Mouse (Mus musculus) lung, embryonic 15.5 days (tissue): ENCODE measurements around the gene Defb19. TPM values are rescaled to one million over a fixed set of nuclear protein-coding genes. Genes with fewer than 3 reads are reported as not detected.
A peak's percentile ranks its signal among the peaks of the same experiment; 100 is the strongest.

Experiments
- ATAC-seq: fragments of 200-750 bp; cut with Nextera tagmentation; 2 replicates; pipeline ENCODE4 v1.8.0; 2017; ENCODE audit warnings: moderate number of reproducible peaks, borderline replicate concordance; ENCODE audit not compliant: low FRiP score, low TSS enrichment; ENCODE audit errors: extremely low read depth
- H3K27ac ChIP-seq: fragments of 300-500 bp; sonication (generic); 2 replicates; pipeline ENCODE4 v1.5.1; 2015; ENCODE audit warnings: moderate library complexity, mild to moderate bottlenecking, inconsistent platforms
- H3K27me3 ChIP-seq: fragments of 300-500 bp; sonication (generic); 2 replicates; pipeline ENCODE4 v1.6.1; 2015; ENCODE audit warnings: inconsistent platforms
- H3K36me3 ChIP-seq: fragments of 300-500 bp; sonication (generic); 2 replicates; pipeline ENCODE4 v1.6.1; 2015; ENCODE audit warnings: inconsistent platforms
- H3K4me1 ChIP-seq: fragments of 300-500 bp; sonication (generic); 2 replicates; pipeline ENCODE4 v1.6.1; 2015; ENCODE audit warnings: inconsistent platforms
- H3K4me2 ChIP-seq: fragments of 300-500 bp; sonication (generic); 2 replicates; pipeline ENCODE4 v1.6.1; 2015; ENCODE audit warnings: inconsistent platforms, mild to moderate bottlenecking, moderate library complexity
- H3K4me3 ChIP-seq: fragments of 300-500 bp; sonication (generic); 2 replicates; pipeline ENCODE4 v1.5.1; 2015; ENCODE audit warnings: mild to moderate bottlenecking, inconsistent platforms
- H3K9ac ChIP-seq: fragments of 300-500 bp; sonication (generic); 2 replicates; pipeline ENCODE4 v1.6.1; 2015; ENCODE audit warnings: inconsistent platforms
- H3K9me3 ChIP-seq: fragments of 300-500 bp; sonication (generic); 2 replicates; pipeline ENCODE4 v1.6.1; 2016; ENCODE audit warnings: inconsistent platforms
- WGBS: fragments of 180-500 bp; shearing (Covaris S2); methylation state at CpG from one replicate; pipeline ENCODE4 v1.1.7; 2015; 5-methylcytosine and 5-hydroxymethylcytosine counted together
- polyA plus RNA-seq: library from polyadenylated mRNA; unstranded; fragments of >200 nt; fragmentation: Nextera tagmentation; extraction: Ambion mirVana; gene quantifications from 2 replicates; pipeline ENCODE4 v1.2.1, GENCODE M21; 2015

The Defb19 gene
- polyA plus RNA-seq, 1 experiment from 2014 or later, result not detected

- no peaks in the 10 kb centered on the region for H3K9me3 ChIP-seq
- no peaks in the 10 kb centered on the region for H3K36me3 ChIP-seq
- no peak overlapping the region for H3K27ac ChIP-seq
- H3K4me3 ChIP-seq, result no peak overlapping the region
- H3K4me2 ChIP-seq, result no peak overlapping the region
- H3K9ac ChIP-seq, result no peak overlapping the region
- no peaks in the 10 kb centered on the region for H3K4me1 ChIP-seq
- ATAC-seq, result no peak
- no peaks in the 10 kb centered on the region for H3K27me3 ChIP-seq
- 80% methylated on average over 8 of the region's 8 CpGs for WGBS
Measured at GRCm38 (mm10) chr2:152573484-152573883, 6.6 kb downstream of the Defb19 start.

GRCm38 (mm10) chr2:152572114-152572794 is 7.9 kb downstream of the Defb19 start, which contains the start of gene Defb21:
TSS of gene Defb21 (plus strand) at chr2:152572744.
- no peaks in the 10 kb centered on the region for H3K27me3 ChIP-seq
- no peaks in the 10 kb centered on the region for H3K36me3 ChIP-seq
- H3K9ac ChIP-seq, result no peak within 1 kb of the TSS
- ATAC-seq, result no peak
- H3K4me2 ChIP-seq, result no peak within 1 kb of the TSS
- no peaks in the 10 kb centered on the region for H3K4me1 ChIP-seq
- WGBS, result 59% methylated on average over 11 of the region's 11 CpGs
- no peak within 1 kb of the TSS for H3K4me3 ChIP-seq
- H3K27ac ChIP-seq, result no peak within 1 kb of the TSS
- no peaks in the 10 kb centered on the region for H3K9me3 ChIP-seq

- Histone ChIP-seq H3K27ac (no peak overlapping the region), H3K4me1 (no peaks in the 10 kb centered on the region), H3K27me3 (no peaks in the 10 kb centered on the region), H3K9ac (no peak overlapping the region), H3K9me3 (no peaks in the 10 kb centered on the region), H3K4me3 (no peak overlapping the region), H3K4me2 (no peak overlapping the region), H3K36me3 (no peaks in the 10 kb centered on the region)
- ATAC-seq, result no peak
- 56% methylated on average over 5 of the region's 6 CpGs for WGBS
Measured at GRCm38 (mm10) chr2:152570313-152570712, 9.8 kb downstream of the Defb19 start.

GRCm38 (mm10) chr2:152569881-152570280 is 10.2 kb downstream of the Defb19 start:
- H3K36me3 ChIP-seq, result no peaks in the 10 kb centered on the region

GRCm38 (mm10) chr2:152569038-152569437 is 11.1 kb downstream of the Defb19 start, which contains the start of gene Gm17416:
TSS of gene Gm17416 (plus strand) at chr2:152569338.
- WGBS, result 80% methylated on average over 5 of the region's 5 CpGs
- H3K36me3 ChIP-seq, result no peaks in the 10 kb centered on the region
- H3K27me3 ChIP-seq, result no peaks in the 10 kb centered on the region
- H3K9ac ChIP-seq, result no peak within 1 kb of the TSS
- ATAC-seq, result no peak
- H3K4me3 ChIP-seq, result no peak within 1 kb of the TSS
- no peaks in the 10 kb centered on the region for H3K9me3 ChIP-seq
- no peaks in the 10 kb centered on the region for H3K4me1 ChIP-seq
- no peak within 1 kb of the TSS for H3K27ac ChIP-seq
- H3K4me2 ChIP-seq, result no peak within 1 kb of the TSS

More at GRCm38 (mm10) chr2:152569881-152570280, 10.2 kb downstream of the Defb19 start:
- H3K4me3 ChIP-seq, result no peak overlapping the region
- H3K4me1 ChIP-seq, result no peaks in the 10 kb centered on the region
- no peak overlapping the region for H3K4me2 ChIP-seq
- no peaks in the 10 kb centered on the region for H3K9me3 ChIP-seq
- H3K9ac ChIP-seq, result no peak overlapping the region
- no peak overlapping the region for H3K27ac ChIP-seq
- ATAC-seq, result no peak
- 68% methylated on average over 4 of the region's 4 CpGs for WGBS
- H3K27me3 ChIP-seq, result no peaks in the 10 kb centered on the region

- Histone ChIP-seq H3K4me1 (0 out of 2 replicates have a peak, but pooled peaks cover 3% of the 10 kb centered on the region), H3K36me3 (no peaks in the 10 kb centered on the region), H3K9ac (no peak overlapping the region), H3K4me3 (no peak overlapping the region), H3K27me3 (no peaks in the 10 kb centered on the region), H3K9me3 (no peaks in the 10 kb centered on the region), H3K4me2 (no peak overlapping the region), H3K27ac (no peak overlapping the region)
- WGBS, result 76% methylated on average over 7 of the region's 7 CpGs
- no peak for ATAC-seq
Measured at GRCm38 (mm10) chr2:152556655-152557054, 23.5 kb downstream of the Defb19 start.

- no peak for ATAC-seq
- H3K36me3 ChIP-seq, result no peaks in the 10 kb centered on the region
- H3K27ac ChIP-seq, result no peak overlapping the region
- no peak overlapping the region for H3K9ac ChIP-seq
- H3K4me2 ChIP-seq, result peak overlapping the region; percentile 34
- no peaks in the 10 kb centered on the region for H3K27me3 ChIP-seq
- WGBS, result 10% methylated on average over 16 of the region's 16 CpGs
- H3K9me3 ChIP-seq, result no peaks in the 10 kb centered on the region
- H3K4me3 ChIP-seq, result no peak overlapping the region
- H3K4me1 ChIP-seq, result 0 out of 2 replicates have a peak, but pooled peaks cover 3% of the 10 kb centered on the region
Measured at GRCm38 (mm10) chr2:152553774-152554423, 26.2 kb downstream of the Defb19 start.

- Histone ChIP-seq H3K4me1 (no peaks in the 10 kb centered on the region), H3K36me3 (no peaks in the 10 kb centered on the region), H3K9me3 (no peaks in the 10 kb centered on the region), H3K4me2 (no peak overlapping the region), H3K27me3 (no peaks in the 10 kb centered on the region), H3K4me3 (no peak overlapping the region), H3K9ac (no peak overlapping the region), H3K27ac (no peak overlapping the region)
- no peak for ATAC-seq
- WGBS, result 52% methylated on average over 5 of the region's 5 CpGs
Measured at GRCm38 (mm10) chr2:152548124-152548523, 32.0 kb downstream of the Defb19 start.

GRCm38 (mm10) chr2:152544691-152545090 is 35.4 kb downstream of the Defb19 start:
- H3K36me3 ChIP-seq, result no peaks in the 10 kb centered on the region
- no peak for ATAC-seq
- no peak overlapping the region for H3K4me3 ChIP-seq
- 15% methylated on average over 4 of the region's 4 CpGs for WGBS
- no peak overlapping the region for H3K4me2 ChIP-seq
- H3K4me1 ChIP-seq, result no peaks in the 10 kb centered on the region
- H3K27ac ChIP-seq, result no peak overlapping the region
- no peak overlapping the region for H3K9ac ChIP-seq
- H3K27me3 ChIP-seq, result no peaks in the 10 kb centered on the region
- H3K9me3 ChIP-seq, result no peaks in the 10 kb centered on the region

GRCm38 (mm10) chr2:152543478-152543877 is 36.6 kb downstream of the Defb19 start:
- WGBS, result 57% methylated on average over 4 of the region's 4 CpGs
- no peaks in the 10 kb centered on the region for H3K27me3 ChIP-seq
- H3K4me3 ChIP-seq, result no peak overlapping the region
- no peak for ATAC-seq
- H3K9ac ChIP-seq, result no peak overlapping the region
- H3K27ac ChIP-seq, result no peak overlapping the region
- H3K4me2 ChIP-seq, result no peak overlapping the region
- H3K4me1 ChIP-seq, result no peaks in the 10 kb centered on the region
- no peaks in the 10 kb centered on the region for H3K36me3 ChIP-seq
- H3K9me3 ChIP-seq, result no peaks in the 10 kb centered on the region

GRCm38 (mm10) chr2:152542897-152543296 is 37.2 kb downstream of the Defb19 start:
- no peak overlapping the region for H3K9ac ChIP-seq
- no peaks in the 10 kb centered on the region for H3K4me1 ChIP-seq
- H3K27me3 ChIP-seq, result no peaks in the 10 kb centered on the region
- 70% methylated on average over 2 of the region's 2 CpGs for WGBS
- no peak overlapping the region for H3K4me3 ChIP-seq
- H3K36me3 ChIP-seq, result no peaks in the 10 kb centered on the region
- H3K9me3 ChIP-seq, result no peaks in the 10 kb centered on the region
- no peak for ATAC-seq
- no peak overlapping the region for H3K27ac ChIP-seq
- H3K4me2 ChIP-seq, result no peak overlapping the region

- 79% methylated on average over 9 of the region's 9 CpGs for WGBS
- ATAC-seq, result no peak
- H3K4me3 ChIP-seq, result no peak overlapping the region
- H3K27ac ChIP-seq, result no peak overlapping the region
- H3K4me1 ChIP-seq, result no peaks in the 10 kb centered on the region
- no peak overlapping the region for H3K9ac ChIP-seq
- no peaks in the 10 kb centered on the region for H3K27me3 ChIP-seq
- H3K9me3 ChIP-seq, result no peaks in the 10 kb centered on the region
- H3K36me3 ChIP-seq, result no peaks in the 10 kb centered on the region
- no peak overlapping the region for H3K4me2 ChIP-seq
Measured at GRCm38 (mm10) chr2:152541979-152542378, 38.1 kb downstream of the Defb19 start.
